Mouse (Mus musculus): ENCODE measurements around the gene Stk11. TPM values are rescaled to one million over a fixed set of nuclear protein-coding genes. Genes with fewer than 3 reads are reported as not detected.

The Stk11 gene
- total RNA-seq (2018; cell fraction: chromatin; rRNA removed) = 100 to 1,000 TPM in 25 of 26 experiments, 10 to 100 TPM in 1; 82.3 to 299 (median 163) TPM
- 100 to 1,000 TPM in 3 of 26 experiments, 10 to 100 TPM in 23; 66.1 to 109 (median 92.3) TPM for total RNA-seq (2018; cell fraction: cytosol; rRNA removed)
- 100 to 1,000 TPM in 19 of 26 experiments, 10 to 100 TPM in 7; 75.4 to 159 (median 118) TPM for total RNA-seq (2018; cell fraction: nucleus; rRNA removed)
- 72.6 to 106 TPM (median 79.6 TPM) in 3 replicates for polyA plus RNA-seq (2018)

GRCm38 (mm10) chr10:80115290-80115943, at the start of gene Stk11:
Gene Stk11 (plus strand): TSS chr10:80115803.
- peak within 1 kb of the TSS; percentile 88 for H3K27ac ChIP-seq
- peaks cover under 1% of the 10 kb centered on the region; the same call in 1 of the 2 replicates for H3K36me3 ChIP-seq (ENCODE audit: inconsistent target)
- under 1% methylated on average over 63 of the region's 70 CpGs for WGBS (ENCODE audit: missing documents)
- peaks cover 43% of the 10 kb centered on the region for H3K79me2 ChIP-seq (ENCODE audit: inconsistent target)
- peak within 1 kb of the TSS; percentile 78 for H3K4me3 ChIP-seq (ENCODE audit: inconsistent target)

DNA sequence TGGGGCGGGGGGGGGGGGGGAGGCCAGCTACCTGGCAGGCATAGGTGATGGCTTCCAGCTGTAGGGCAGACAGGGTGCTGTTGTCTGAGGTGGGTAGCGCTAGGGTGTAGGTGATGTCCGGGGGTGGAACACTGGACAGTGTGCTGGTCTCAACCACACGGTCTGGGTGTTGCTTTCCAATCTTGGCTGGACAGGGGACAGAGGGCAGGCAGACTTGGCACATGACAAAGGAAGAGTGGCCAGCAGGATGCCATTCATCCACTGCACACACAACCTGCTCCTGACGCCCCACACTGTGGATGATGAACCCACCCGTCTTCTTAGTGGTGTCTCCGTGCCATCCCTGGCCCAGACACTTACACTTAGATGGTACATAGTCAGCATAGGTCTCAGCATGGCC, 46.4 kb upstream of the Stk11 start:
- WGBS (ENCODE audit: missing documents) = 93% methylated on average over 7 of the region's 7 CpGs
- Histone ChIP-seq H3K79me2 (ENCODE audit: inconsistent target) (peaks cover 75% of the 10 kb centered on the region), H3K27ac (0 out of 2 replicates have a peak overlapping the region, but pooled peaks have one; percentile 92), H3K4me3 (ENCODE audit: inconsistent target) (no peak overlapping the region), H3K36me3 (ENCODE audit: inconsistent target) (peaks cover 61% of the 10 kb centered on the region)

- 90% methylated on average over 4 of the region's 4 CpGs for WGBS (ENCODE audit: missing documents)
- Histone ChIP-seq H3K36me3 (ENCODE audit: inconsistent target) (peaks cover 53% of the 10 kb centered on the region), H3K4me3 (ENCODE audit: inconsistent target) (no peak overlapping the region), H3K27ac (peak overlapping the region; percentile 92), H3K79me2 (ENCODE audit: inconsistent target) (peaks cover 83% of the 10 kb centered on the region)
Measured at GRCm38 (mm10) chr10:80069948-80070450, 45.6 kb upstream of the Stk11 start.

DNA sequence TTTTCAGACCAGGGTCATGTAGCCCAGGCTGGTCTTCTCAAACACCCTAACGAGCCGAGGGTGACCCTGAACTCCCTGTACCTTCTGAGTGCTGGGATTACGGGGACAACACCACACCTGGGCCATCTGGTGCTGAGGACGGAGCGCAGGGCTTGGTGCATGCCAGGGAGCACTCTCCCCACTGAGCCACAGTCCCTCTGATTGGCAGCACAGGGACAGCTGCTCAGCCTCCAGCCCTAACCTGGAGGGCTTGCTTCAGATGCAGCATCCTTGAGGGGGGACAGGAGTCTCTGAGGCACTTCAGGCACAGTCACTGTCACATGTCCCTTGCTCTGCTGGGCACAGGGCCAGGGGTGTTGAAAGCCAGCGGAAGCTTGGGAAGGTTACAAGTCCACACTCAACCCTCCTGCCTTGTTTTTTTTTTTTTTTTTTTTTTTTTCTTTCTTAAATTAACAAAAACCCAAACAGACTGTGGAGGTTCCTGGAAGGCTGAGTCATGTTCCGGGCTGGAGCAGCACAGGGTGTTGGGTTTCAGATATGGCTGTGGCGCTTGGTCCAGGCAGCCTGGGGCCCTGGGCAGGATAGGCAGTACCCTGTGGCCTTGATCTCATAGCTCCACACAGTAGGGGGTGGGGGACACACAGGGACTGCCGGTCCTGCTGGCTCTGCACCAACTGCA, 44.6 kb upstream of the Stk11 start:
- WGBS (ENCODE audit: missing documents) = 30% methylated on average over 8 of the region's 9 CpGs
- H3K79me2 ChIP-seq (ENCODE audit: inconsistent target) = peaks cover 84% of the 10 kb centered on the region
- H3K36me3 ChIP-seq (ENCODE audit: inconsistent target) = peaks cover 45% of the 10 kb centered on the region
- no peak overlapping the region for H3K4me3 ChIP-seq (ENCODE audit: inconsistent target)
- H3K27ac ChIP-seq = peak overlapping the region; percentile 92

DNA sequence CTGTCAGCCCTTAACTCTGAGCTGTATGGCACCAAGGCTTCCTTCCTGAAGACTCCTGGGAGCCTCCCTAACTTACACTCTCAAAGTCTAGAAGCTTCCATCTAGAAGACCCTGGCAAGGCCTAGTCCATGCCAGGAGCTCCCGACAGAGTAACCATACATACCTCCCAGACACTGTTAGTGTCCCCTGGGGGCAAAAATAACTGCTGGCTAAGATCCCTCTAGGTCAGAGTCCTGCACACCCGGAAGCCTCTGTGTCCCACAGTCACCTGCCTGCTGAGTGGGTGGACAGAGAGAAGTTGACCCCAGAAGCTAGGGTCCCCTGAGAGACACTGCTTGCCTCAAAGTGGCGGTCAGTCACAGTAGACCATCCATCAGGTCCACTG, 44.1 kb upstream of the Stk11 start:
- Histone ChIP-seq H3K79me2 (ENCODE audit: inconsistent target) (peaks cover 81% of the 10 kb centered on the region), H3K27ac (peak overlapping the region; percentile 92), H3K4me3 (ENCODE audit: inconsistent target) (no peak overlapping the region), H3K36me3 (ENCODE audit: inconsistent target) (peaks cover 40% of the 10 kb centered on the region)
- 46% methylated on average over 3 of the region's 3 CpGs for WGBS (ENCODE audit: missing documents)

GRCm38 (mm10) chr10:80072623-80073489, 42.7 kb upstream of the Stk11 start:
- H3K4me3 ChIP-seq (ENCODE audit: inconsistent target) = peak overlapping the region; percentile 71; the same call in 1 of the 2 replicates
- H3K36me3 ChIP-seq (ENCODE audit: inconsistent target) = peaks cover 27% of the 10 kb centered on the region
- H3K27ac ChIP-seq = peak overlapping the region; percentile 92
- 87% methylated on average over 20 of the region's 20 CpGs for WGBS (ENCODE audit: missing documents)
- peaks cover 69% of the 10 kb centered on the region for H3K79me2 ChIP-seq (ENCODE audit: inconsistent target)

GRCm38 (mm10) chr10:80074813-80075601, 40.6 kb upstream of the Stk11 start:
- peak overlapping the region; percentile 71 for H3K4me3 ChIP-seq (ENCODE audit: inconsistent target)
- H3K36me3 ChIP-seq (ENCODE audit: inconsistent target) = peaks cover 30% of the 10 kb centered on the region
- H3K27ac ChIP-seq = peak overlapping the region; percentile 92
- H3K79me2 ChIP-seq (ENCODE audit: inconsistent target) = peaks cover 51% of the 10 kb centered on the region
- 2% methylated on average over 28 of the region's 28 CpGs for WGBS (ENCODE audit: missing documents)

DNA sequence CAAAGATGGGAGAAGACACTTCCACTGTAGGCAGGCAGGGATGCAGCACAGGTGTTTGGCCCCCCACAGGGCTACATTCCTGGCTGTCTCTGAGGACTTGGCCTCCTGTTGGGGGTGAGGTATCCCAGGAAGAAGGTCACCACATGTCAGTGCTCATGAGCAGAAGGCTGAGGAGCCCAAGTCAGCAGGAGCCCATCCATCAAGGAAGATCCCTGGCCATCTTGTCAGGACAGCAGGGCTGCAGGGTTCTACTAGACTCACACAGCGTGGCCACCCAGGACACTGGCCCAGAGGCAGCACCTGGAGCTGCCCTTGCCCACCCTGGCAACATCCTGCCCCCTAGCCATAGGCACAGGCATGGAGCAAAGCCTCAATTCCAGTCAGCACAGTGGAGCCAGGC, 39.7 kb upstream of the Stk11 start:
- WGBS (ENCODE audit: missing documents) = 89% methylated on average over 1 of the region's 1 CpGs
- Histone ChIP-seq H3K27ac (peak overlapping the region; percentile 92), H3K36me3 (ENCODE audit: inconsistent target) (peaks cover 38% of the 10 kb centered on the region), H3K79me2 (ENCODE audit: inconsistent target) (peaks cover 42% of the 10 kb centered on the region), H3K4me3 (ENCODE audit: inconsistent target) (no peak overlapping the region)

GRCm38 (mm10) chr10:80076386-80076785, 39.2 kb upstream of the Stk11 start:
- peak overlapping the region; percentile 92 for H3K27ac ChIP-seq

DNA sequence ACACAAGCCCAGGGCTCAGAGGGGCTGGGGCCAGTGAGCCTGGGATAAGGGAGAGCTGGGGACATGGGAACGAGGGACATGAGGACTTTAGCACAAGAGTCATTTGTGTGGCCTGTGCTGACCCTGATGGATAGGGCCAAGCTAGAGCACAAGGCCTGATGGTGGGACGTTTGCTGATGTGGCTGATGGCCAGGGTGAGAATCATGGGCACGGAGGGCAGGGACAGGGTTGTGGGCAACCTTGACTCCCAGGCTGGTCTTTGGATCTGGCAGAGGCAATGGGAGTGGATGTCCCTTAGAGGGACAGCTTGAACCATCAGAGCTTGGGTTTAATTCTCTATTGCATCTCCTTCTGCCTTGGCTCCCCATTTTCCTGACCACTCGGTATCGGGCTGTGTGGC, 38.3 kb upstream of the Stk11 start:
- peaks cover 29% of the 10 kb centered on the region for H3K79me2 ChIP-seq (ENCODE audit: inconsistent target)
- WGBS (ENCODE audit: missing documents) = 98% methylated on average over 5 of the region's 5 CpGs
- peaks cover 47% of the 10 kb centered on the region for H3K36me3 ChIP-seq (ENCODE audit: inconsistent target)
- no peak overlapping the region for H3K4me3 ChIP-seq (ENCODE audit: inconsistent target)
- no peak overlapping the region for H3K27ac ChIP-seq

More at GRCm38 (mm10) chr10:80076386-80076785, 39.2 kb upstream of the Stk11 start:
- 94% methylated on average over 4 of the region's 4 CpGs for WGBS (ENCODE audit: missing documents)
- Histone ChIP-seq H3K36me3 (ENCODE audit: inconsistent target) (peaks cover 43% of the 10 kb centered on the region), H3K79me2 (ENCODE audit: inconsistent target) (peaks cover 38% of the 10 kb centered on the region), H3K4me3 (ENCODE audit: inconsistent target) (no peak overlapping the region)

DNA sequence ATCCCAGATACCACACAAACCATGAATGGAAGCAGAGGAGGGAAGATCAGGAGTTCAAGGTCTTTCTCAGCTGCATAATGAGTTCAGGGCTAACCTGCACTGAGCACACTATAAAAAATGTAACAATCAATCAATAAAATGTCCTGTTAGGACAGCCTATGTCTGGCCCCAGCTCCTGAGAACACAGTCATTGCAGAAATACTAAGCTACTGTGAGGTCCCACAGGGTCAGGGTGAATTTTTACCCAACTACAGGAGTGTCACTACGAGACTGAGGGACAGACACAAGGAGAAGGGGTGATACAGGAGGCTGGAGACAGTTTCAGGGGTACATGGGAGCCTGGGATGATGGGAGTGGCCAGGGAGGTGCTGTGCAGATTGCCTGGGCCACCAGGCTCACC, 37.2 kb upstream of the Stk11 start:
- no peak overlapping the region for H3K4me3 ChIP-seq (ENCODE audit: inconsistent target)
- H3K27ac ChIP-seq = no peak overlapping the region
- peaks cover 18% of the 10 kb centered on the region for H3K79me2 ChIP-seq (ENCODE audit: inconsistent target)
- 93% methylated on average over 1 of the region's 1 CpGs for WGBS (ENCODE audit: missing documents)
- peaks cover 54% of the 10 kb centered on the region for H3K36me3 ChIP-seq (ENCODE audit: inconsistent target)

DNA sequence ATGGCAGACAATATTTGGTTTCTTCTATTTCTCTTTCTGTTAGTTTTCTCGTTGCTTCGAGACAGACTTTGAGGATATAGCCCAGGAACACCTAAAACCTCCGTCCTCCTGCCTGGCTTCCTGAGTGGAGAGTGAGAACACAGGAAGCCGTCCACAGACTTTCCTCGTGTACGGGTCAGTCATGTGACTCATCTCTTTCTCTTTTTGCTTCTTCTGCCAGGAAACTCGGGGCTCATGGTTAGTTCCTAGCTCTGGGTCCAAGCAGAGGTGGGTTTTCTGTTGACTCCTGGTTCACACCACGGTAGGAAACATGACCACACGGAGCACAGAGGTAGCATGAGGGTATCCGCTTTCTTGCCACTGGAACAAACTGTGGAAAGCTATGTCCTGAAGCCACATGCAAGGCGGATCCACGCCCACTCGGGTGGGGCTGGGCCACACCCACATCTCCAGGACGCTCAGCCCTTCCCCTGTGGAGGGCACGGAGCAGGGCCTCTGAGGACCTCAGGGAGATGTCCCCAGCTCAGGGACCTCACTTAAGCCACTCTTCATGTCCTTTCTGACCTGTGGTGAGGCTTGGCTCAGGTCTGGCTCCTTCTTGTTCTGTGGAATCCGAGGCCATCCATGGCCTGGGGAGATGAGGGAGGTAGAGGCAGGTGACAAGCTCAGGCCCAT, 35.1 kb upstream of the Stk11 start:
- WGBS (ENCODE audit: missing documents) = 61% methylated on average over 16 of the region's 16 CpGs
- H3K79me2 ChIP-seq (ENCODE audit: inconsistent target) = peaks cover 19% of the 10 kb centered on the region; the same call in 1 of the 2 replicates
- peaks cover 75% of the 10 kb centered on the region for H3K36me3 ChIP-seq (ENCODE audit: inconsistent target)
- no peak overlapping the region for H3K4me3 ChIP-seq (ENCODE audit: inconsistent target)
- no peak overlapping the region for H3K27ac ChIP-seq

DNA sequence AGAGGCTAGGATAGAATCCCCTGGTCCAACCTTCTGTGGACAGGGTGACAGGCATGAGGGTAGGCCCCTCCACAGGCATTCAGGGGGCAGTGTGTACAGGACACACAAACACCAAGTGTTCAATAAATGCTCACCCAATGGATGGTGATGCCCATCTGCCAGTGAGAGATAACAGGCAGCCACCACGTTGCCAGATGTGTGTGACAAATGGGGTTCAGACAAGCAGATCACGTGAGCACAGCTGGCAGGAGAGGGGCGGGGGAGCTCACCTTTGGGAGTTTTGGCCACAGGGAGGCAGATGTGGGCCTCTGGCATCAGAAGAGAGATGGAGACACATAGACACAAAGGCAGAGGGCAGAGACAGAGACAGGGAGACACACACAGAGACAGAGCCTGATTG, 34.5 kb upstream of the Stk11 start:
- WGBS (ENCODE audit: missing documents) = 83% methylated on average over 3 of the region's 3 CpGs
- Histone ChIP-seq H3K36me3 (ENCODE audit: inconsistent target) (peaks cover 75% of the 10 kb centered on the region), H3K4me3 (ENCODE audit: inconsistent target) (no peak overlapping the region), H3K79me2 (ENCODE audit: inconsistent target) (peaks cover 24% of the 10 kb centered on the region; the same call in 1 of the 2 replicates), H3K27ac (no peak overlapping the region)

Data from macrophage (primary cell).